Mouse (Mus musculus): Measurements from ENCODE around the gene Ddn. TPM values are rescaled to one million over a fixed set of nuclear protein-coding genes. Genes with fewer than 3 reads are reported as not detected.

Gene Ddn
- total RNA-seq (2021): under 1 TPM; 0.28 to 0.96 TPM
- long read RNA-seq, experiment 1, partial matches to known transcripts: 0 of 1 reads
- long read RNA-seq, experiment 1, other reads (novel, unspliced or antisense): 1 of 1 reads
- long read RNA-seq, experiment 2: 0 reads

- DNase-seq: no peak
- intact Hi-C loops (cut with DNase I): no loop called here
Measured at GRCm38 (mm10) chr15:98809390-98809789, at the start of gene Ddn. TSS of gene Ddn (minus strand) at chr15:98809490.

DNA sequence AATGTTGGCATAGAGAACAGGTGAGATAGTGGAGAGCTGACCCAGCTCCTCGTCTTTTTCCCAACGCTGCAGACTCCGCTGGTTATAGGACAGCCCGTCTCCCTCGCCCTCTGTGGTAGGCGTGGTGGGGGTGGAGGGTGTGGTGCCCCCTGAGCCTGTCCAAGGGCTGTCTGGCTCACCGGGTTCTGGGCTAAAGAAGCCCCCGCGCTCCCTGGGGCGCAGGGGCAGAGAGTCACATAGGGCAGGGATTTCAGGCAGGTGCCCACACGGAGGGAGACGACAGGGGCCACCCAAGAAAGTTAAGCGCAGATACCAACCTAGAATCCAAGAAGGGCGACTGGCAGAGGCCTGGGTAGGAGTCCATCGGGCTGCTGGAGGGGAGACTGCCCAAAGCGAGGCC lies 44.9 kb upstream of the Ddn start:
- intact Hi-C loops (cut with DNase I): no loop called here

DNA sequence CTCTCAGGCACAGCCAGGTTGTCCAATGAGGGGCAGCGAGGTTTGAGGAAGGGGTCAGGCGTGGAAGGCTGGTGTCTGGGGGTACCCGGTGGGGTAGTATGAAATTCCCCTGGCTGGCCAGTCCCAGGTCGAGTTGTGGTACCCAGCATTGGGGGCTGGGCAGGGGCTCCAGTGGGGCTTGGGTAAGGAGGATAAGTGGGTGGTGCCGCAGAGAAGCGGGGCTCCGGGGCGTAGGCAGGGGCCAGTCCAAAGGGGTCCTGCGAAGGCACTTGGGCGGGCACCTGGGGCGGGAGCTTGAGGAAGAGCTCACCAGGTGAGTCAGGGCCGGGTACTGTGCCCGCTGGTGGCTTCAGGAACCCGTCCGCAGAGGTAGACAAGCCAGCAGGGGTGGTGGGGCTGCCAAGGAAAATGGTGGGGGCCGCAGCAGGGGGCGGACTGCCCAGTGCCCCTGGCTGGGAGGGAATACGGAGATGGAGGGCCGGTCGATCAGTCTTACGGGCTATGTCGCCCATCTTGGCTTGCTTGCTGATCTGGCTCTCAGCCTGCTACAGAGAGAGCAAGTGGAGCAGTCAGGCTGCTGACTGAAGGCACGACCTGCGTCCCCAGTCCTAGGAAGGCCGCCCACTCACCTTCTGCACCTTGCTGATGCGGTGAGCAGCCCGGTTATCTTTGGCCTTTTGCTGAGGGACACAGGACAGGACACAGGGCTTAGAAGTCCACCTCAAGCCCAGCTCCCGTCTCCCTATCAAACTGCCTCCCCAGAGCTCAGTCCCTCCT lies 44.1 kb upstream of the Ddn start:
- intact Hi-C loops (cut with DNase I): no loop called here
- no peak for DNase-seq

More for the DNA sequence above, 44.9 kb upstream of the Ddn start:
- no peak for DNase-seq

- intact Hi-C loops (cut with DNase I): no loop called here
- DNase-seq: no peak
Measured at GRCm38 (mm10) chr15:98852733-98853132, 43.4 kb upstream of the Ddn start.

DNA sequence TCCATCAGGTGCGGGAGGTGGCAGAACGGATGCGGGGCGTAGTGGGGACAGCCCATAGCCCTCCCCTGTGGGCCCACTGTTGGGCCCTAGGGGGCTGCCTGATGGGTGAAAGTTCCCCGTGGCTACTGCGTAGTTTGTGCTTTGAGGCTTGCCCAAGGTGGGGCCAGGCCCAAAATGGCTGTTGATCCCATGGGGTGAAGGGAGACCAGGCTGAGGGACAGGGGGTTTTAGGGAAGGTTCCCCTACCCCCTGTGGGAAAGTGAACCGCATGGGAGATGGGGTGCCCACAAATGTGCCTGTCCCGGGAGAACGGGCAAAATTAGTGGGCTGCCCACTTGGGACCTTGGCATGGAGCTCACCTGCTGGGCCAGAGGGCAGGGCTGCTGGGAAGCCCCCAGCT lies 42.8 kb upstream of the Ddn start:
- DNase-seq: no peak
- intact Hi-C loops (cut with DNase I): no loop called here

GRCm38 (mm10) chr15:98851229-98851818 lies 42.0 kb upstream of the Ddn start:
- no peak for DNase-seq
- intact Hi-C loops (cut with DNase I): no loop called here

GRCm38 (mm10) chr15:98850668-98851067 lies 41.4 kb upstream of the Ddn start:
- intact Hi-C loops (cut with DNase I): no loop called here
- no peak for DNase-seq

- intact Hi-C loops (cut with DNase I): no loop called here
- DNase-seq: no peak
Measured at GRCm38 (mm10) chr15:98849956-98850600, 40.8 kb upstream of the Ddn start.

DNA sequence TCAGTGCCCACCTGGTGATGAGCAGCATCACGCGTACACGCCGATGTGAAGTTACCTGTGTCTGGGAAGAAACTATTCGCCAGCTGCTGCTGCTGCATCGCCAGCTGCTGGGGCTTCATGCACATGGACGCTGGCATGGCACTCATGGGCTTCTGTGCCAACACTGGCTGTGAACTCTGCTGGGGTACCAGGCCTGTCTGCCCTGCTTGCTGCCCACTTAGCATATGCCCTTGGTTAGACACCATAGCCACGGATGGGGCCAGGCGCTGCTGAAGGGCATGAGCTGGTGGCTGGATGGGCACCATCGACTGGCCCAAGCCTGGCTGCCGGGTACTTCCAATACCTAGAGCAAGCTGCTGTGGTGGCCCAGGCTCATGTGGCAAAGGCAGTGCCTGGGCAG lies 39.9 kb upstream of the Ddn start:
- DNase-seq: no peak
- intact Hi-C loops (cut with DNase I): no loop called here

GRCm38 (mm10) chr15:98846140-98846539 lies 36.9 kb upstream of the Ddn start:
- intact Hi-C loops (cut with DNase I): no loop called here

GRCm38 (mm10) chr15:98845149-98845548 lies 35.9 kb upstream of the Ddn start:
- intact Hi-C loops (cut with DNase I): no loop called here
- no peak for DNase-seq

More at GRCm38 (mm10) chr15:98846140-98846539, 36.9 kb upstream of the Ddn start:
- DNase-seq: no peak

DNA sequence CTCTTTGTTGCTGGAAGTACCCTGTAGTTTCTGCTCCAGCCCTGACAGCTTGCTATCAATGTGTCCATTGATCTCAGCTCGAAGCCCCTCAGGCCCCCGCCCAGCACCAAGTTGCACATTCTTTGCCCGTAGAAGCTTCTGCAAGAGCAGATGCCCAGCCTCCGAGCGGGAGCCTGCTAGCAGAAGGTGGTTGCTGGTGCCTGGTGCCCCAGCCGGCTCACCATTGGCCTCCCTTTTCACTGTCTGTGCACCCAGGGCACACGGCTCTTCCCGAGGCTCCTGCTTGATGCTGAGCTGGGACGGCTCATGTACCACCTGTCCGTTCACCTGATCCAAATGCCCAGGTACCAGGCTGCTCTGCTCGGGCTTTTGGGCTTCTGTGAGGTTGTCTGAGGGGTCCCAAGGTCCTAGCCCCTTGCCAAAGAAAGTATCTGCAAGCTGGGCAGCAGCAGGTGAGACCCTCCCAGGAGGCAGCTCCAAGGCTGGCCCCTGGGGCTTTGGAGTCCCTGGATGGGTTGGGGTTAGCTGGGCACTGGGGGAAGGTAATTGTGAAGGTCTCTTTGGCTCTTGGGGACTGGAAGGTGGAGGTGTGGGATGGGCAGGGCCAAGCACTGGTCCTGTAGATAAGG lies 34.4 kb upstream of the Ddn start:
- intact Hi-C loops (cut with DNase I): no loop called here
- no peak for DNase-seq

DNA sequence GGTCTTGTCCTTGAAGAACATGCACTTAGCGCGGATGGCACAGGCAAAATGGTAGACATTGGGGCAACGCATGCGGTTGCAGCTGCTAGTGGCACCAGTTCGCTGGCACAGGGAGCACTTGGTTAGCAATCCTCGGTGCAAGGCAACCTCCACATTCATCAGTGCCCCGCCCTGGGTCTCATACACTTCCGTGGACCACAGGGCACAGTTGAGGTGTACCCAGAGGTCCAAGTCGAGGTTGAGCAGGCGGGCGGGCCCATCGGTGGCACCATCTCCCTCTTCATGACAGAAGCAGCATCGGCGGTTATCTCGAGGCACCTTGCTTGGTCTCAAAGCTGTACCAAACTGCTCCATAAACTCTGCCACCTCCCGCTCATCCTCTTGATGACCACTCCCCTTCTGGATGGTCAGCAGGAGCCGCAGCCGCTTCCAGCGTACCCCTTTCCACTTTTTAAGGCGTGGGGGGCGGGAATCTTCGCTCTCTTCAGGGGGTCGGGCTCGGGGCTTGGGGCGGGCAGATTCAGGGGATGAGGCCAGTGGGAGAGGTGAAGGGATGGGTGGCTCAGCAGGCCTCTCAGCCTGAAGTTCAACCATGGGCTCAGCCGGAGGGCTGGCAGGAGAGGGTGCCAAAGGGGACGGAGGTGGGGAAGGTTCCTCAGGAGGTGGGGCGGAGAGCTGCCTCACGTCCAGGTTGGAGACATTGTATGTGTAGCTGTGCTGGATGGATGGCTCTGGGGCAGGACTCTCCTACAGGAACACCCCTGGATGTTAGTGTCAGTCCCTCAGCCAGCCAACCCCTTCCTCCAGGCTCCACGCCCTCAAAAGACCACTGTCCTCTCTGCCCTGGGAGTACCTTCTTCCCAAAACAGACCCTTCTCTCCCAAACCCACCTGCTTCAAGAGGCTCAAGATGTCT lies 30.6 kb upstream of the Ddn start:
- DNase-seq: no peak
- intact Hi-C loops (cut with DNase I): no loop called here

- intact Hi-C loops (cut with DNase I): no loop called here
- no peak for DNase-seq
Measured at GRCm38 (mm10) chr15:98839161-98839560, 29.9 kb upstream of the Ddn start.

- intact Hi-C loops (cut with DNase I): no loop called here
- DNase-seq: no peak
Measured at GRCm38 (mm10) chr15:98837743-98838103, 28.4 kb upstream of the Ddn start.

DNA sequence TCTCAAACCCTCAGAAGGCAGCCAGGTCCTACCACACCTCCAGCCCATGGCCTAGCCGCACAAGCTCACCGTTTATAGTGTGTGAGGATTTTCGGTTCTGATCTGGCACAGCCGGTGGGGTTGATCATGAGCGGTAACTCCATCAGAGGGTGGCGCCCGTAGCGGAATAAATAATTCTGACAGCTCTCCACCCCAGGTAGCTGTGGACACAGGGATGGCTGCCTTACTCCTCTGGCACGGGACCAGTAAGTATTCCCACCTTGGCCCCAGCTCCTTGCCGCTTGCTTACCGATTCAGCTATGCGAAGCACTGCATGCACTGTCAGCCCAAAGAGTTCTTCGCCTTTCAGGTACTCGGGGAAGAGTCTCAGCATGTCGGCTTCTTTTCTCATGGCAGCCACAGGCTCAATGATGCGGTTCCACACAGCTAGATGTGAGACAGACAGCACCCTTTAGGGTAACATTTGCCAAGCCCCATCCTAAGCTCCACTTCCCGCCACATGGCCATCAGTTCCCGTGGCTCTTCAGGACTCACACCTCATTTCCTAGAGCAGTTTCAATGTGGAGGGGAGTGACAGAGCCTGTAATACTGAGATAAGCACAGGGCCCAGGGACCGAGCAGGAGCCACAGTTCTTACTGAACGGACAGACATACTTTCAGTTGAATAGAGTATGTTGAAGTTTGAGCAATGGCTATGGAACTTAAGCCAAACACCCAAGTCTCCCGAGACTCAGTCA lies 27.9 kb upstream of the Ddn start:
- intact Hi-C loops (cut with DNase I): no loop called here
- DNase-seq: no peak

DNA sequence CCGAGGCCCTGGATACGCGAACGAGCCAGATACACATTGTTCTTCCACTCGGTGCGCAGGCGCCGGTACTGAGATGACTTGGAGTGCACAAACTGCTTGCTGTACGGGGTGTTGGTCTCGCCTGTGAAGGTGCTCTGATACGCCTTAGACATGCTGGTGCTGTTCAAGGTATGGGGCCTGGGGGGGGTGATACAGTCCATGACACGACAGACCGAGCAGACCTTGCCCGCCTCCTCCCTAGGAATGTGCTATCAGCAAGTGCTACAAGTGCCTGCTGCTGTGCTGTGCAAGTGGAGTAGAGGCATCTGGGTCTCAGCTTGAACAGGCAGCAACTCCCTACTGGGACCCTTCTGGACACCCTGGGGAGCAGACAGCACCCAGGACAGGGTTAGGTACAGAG lies 26.0 kb upstream of the Ddn start:
- no peak for DNase-seq
- intact Hi-C loops (cut with DNase I): no loop called here

DNA sequence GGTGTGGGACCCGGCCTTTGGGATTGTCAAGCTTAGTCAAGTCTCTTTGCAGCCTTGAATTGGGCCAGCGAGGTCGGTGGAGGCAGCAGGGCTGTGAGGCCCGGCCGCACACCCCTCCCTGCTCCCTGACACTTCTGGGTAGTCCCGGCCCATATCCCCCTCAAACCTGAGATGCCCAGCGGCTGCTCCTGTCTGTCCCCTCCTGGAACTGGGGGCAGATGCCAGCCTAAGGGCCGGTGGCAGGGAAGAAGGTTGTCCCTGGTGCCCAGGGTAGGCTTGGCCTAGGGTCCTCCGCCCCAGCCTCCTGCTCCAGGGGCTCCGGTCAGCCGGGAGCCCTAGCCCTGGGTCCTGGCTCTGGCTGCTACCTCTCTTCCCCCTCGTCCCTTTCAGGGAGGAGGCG lies 24.8 kb upstream of the Ddn start:
- intact Hi-C loops (cut with DNase I): loop anchor here (5.0 kb wide), 1 partner anchor 33 kb away; no protein-coding TSS in a partner anchor
- DNase-seq: no peak

DNA sequence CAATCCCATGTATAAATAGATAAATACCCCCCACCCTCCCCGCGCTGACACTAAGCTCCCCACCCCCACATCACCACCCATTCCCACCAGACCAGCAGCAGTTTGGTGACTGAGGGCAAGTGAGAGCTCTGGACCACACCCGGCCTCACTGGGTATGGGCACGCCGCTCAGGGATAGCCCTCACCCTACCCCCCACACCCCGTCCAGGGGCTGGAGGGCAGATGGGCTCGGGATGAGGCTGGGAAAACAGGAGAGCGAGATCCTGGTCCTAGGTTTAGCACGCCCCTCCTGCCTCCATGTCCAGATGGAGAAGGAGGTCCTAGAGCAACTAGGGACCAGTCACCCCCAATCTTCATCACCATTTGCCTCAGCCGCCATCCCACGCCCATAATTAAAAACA lies 24.0 kb upstream of the Ddn start:
- intact Hi-C loops (cut with DNase I): loop anchor here (5.0 kb wide), 1 partner anchor 34 kb away; no protein-coding TSS in a partner anchor
- DNase-seq: no peak

Measured in gastrocnemius, postnatal 36 days (tissue).